Mouse (Mus musculus) brown adipose tissue, adult 24 weeks (tissue): ENCODE data around the gene Myog. TPM values are rescaled to one million over a fixed set of nuclear protein-coding genes. Genes with fewer than 3 reads are reported as not detected.

Experiments used
- H3K27ac ChIP-seq: fragments of 200-500 bp; replicated peaks from 2 replicates; pipeline ENCODE4 v1.5.1; 2012; ENCODE audit warnings: low read depth, mild to moderate bottlenecking, low read length
- H3K4me1 ChIP-seq: fragments of 200-500 bp; 2 replicates; pipeline ENCODE4 v1.6.1; 2012; ENCODE audit warnings: low read length, mixed read lengths; ENCODE audit not compliant: control insufficient read depth, insufficient read depth, insufficient read length
- H3K4me3 ChIP-seq: fragments of 200-500 bp; 2 replicates; pipeline ENCODE4 v1.5.1; 2012; ENCODE audit warnings: low read depth, mild to moderate bottlenecking, low read length, moderate library complexity; ENCODE audit not compliant: insufficient read depth
- polyA plus RNA-seq: library from polyadenylated mRNA; stranded (reverse); fragments of >200 nt; gene quantifications from 2 replicates; pipeline ENCODE4 v1.2.4, GENCODE M21; 2012; ENCODE audit not compliant: missing spikeins, insufficient read depth, insufficient read length

The Myog gene
- polyA plus RNA-seq, 1 experiment = not detected

DNA sequence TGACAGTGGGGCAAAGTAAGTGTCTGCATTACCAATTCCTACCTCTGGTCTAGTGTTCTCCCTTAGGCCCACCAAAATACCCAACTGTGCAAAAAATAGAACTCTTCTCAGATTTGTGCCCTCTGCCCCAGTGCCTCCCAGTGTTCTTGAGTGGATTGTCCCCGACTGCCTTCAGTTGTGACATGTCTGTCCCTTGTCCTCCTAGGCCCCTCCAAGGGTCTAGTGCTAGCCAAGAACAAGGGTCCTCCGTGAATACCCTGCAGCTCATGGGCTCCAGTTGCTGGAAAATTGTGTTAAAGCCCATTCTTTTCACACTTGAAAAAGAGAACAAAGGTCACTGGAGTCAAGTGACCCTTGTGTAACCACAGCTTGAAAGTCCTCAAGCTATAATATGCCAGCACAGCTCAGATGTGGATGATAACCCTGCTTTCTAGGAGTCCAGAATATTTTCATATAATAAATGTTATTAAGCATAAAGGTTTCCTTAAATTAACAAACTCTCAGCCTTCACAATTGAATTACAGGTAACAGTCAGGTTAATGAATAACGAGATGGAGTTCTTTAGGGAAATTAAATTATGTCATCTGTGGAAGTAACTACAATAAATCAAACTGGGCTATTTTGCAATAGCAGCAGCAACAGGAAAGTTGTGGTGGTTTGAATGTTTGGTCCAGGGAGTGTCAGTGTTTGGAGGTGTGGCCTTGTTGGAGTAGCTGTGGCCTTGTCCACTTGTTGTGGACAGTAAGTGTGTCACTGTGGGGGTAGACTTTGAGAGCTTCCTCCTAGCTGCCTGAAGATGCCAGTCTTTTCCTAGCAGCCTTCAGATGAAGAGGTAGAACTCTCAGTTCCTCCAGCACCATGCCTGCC is 4.2 kb downstream of the Myog start:
- H3K27ac ChIP-seq = peak overlapping the region; percentile 93
- H3K4me1 ChIP-seq = peaks cover 27% of the 10 kb centered on the region
- H3K4me3 ChIP-seq = no peak overlapping the region

DNA sequence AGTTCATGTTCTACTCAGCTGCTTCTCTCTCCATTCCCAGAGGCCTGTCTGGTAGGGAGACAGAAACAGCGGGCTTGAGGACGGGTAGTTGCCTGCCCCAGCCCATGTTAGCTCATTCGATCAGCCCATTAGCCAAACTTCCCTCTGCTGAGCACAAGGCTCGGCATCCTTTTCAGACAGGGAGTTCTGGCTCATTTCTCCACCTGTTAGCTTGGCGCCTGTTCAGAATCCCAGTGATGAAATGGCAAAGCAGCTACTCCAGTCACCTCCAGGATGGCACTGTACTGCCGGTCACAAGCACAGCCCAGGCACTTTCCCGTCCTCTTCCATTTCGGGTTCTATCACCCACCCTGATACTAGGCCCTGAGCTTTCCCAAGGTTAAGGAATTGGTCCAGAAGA is 7.5 kb downstream of the Myog start:
- H3K27ac ChIP-seq = no peak overlapping the region
- no peak overlapping the region for H3K4me3 ChIP-seq
- H3K4me1 ChIP-seq = peaks cover 28% of the 10 kb centered on the region

DNA sequence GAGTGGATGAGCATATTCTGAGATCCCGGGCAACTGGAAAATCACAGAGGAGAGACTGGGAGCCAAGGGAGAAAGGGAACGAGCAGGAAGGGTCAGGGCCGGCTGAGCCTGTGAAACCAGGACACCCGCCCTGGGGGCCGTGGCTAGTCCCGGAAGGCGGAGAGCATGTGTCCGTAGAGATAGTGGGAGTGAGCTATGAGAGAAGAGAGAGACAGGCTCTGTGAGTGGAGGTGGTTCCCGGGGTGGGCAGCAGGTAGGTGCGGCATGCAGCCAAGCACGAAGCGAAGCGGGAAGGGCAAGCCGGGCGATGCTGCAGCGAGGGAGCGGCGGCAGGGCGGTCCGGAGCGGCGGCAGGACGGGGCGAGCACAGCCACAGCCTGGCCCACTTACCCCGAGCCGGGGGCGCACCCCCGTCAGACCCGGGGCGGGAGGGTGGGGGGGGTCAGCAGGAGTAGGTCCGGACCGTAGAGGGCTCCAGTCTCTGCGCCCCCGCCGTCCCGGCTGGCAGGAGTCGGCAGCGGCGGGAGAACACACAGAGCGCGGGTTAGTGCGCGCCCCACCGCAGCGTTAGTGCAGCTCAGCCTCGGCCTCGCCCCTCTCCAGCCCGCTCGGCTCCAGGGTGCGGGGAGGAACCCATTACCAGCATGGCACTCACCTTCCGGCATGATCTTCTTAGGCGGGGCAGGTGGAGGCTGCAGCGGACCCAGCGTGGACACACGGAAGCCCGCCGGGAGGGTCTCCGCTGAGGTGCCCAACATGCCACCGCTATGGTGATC is 9.0 kb downstream of the Myog start:
- Histone ChIP-seq H3K27ac (peak overlapping the region; percentile 63), H3K4me3 (peak overlapping the region; percentile 66), H3K4me1 (peaks cover 29% of the 10 kb centered on the region)

DNA sequence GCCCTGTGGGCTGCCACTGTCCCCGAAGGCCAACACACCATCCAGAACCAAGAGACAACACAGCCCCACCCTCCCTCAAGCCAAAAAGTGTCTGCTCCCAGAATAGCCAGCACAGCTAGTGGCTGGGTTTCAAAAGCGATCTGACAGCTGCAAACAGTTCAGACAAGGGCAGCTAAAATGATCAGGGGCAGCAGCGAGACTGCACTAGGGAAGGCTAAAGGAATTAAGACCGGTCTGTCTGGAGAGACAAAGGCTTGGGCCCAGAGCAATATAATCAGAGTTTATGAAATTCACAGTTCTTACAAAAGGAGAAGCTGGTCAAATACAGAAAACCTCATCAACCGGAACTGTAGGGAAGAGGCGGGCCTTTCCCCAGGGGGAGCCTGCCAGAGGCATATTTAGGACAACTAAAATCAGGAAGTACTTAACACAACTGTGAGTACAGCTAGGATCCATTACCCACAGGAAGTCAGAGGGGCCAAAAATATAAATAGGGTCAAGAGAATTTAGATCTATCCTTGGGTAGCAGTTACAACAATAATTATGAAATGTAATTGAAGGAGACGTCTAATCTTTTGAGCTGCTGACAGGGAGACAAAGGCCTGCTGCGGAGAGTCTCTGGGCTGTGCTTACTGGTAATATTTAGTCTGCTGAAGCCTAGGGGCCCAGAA is 12.9 kb downstream of the Myog start:
- Histone ChIP-seq H3K27ac (peak overlapping the region; percentile 93), H3K4me1 (peaks cover 30% of the 10 kb centered on the region), H3K4me3 (peak overlapping the region; percentile 24; the same call in 1 of the 2 replicates)

DNA sequence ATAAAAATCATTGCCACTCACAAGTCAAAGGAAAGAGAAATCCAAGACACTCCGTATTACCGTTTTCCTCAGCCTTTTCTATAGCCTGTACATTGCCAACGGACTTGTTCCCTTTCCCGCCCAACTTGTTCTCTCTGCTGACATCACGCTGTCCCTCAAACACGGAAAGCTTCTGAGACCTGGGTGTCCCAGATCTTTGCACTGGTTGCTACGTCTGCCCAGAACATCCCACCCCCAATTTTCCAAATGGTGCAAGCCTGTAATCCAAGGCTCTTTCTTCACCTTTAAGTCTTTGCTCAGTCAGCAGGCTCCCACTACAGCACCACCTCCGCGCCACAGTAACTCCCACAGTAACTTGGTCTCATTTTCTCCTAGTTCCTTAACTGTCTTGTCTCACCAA is 15.2 kb downstream of the Myog start:
- Histone ChIP-seq H3K4me3 (no peak overlapping the region), H3K27ac (0 out of 2 replicates have a peak overlapping the region, but pooled peaks have one; percentile 14)

DNA sequence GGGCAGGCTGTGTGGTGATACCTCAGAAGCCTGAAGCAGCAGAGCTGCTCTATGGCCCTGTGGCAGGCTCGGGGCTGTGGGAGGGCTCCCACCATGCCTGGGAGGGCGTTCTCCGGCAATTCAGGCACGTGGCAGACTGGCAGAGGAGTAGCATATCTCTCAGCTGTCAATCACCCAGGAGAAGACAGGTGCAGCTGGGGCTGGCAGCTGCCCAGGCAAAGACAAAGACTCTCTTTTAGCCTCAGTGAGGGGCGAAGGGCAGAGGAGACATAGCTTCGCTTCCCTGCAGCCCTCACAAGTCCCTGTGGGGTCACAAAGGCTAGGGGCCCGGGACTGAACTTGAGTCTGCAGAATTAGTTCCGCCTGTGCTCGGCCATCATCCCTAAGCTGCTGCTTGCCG is 17.6 kb downstream of the Myog start:
- Histone ChIP-seq H3K27ac (no peak overlapping the region), H3K4me1 (peaks cover 14% of the 10 kb centered on the region), H3K4me3 (no peak overlapping the region)

More for the DNA sequence above, 15.2 kb downstream of the Myog start:
- peaks cover 26% of the 10 kb centered on the region for H3K4me1 ChIP-seq

DNA sequence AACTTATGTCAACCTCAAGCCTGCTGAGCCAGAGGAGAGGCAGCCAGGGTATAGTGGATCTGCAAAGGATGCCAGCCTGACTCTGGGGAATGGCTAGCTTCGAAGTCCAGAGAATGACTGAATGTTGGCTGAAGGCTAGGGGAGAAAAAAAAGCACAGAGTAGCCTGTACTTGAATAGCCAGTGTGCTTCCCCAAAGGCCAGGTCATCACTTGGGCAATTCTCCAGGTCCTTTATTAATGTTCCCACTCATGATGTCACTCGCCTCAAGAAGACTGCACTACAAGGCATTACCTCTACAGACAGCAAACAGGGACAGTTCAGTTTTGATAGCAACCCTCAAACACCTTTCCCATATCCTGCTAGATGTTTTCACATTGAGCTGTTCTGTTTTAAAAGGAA is 20.5 kb downstream of the Myog start:
- Histone ChIP-seq H3K4me1 (no peaks in the 10 kb centered on the region), H3K27ac (no peak overlapping the region), H3K4me3 (no peak overlapping the region)

DNA sequence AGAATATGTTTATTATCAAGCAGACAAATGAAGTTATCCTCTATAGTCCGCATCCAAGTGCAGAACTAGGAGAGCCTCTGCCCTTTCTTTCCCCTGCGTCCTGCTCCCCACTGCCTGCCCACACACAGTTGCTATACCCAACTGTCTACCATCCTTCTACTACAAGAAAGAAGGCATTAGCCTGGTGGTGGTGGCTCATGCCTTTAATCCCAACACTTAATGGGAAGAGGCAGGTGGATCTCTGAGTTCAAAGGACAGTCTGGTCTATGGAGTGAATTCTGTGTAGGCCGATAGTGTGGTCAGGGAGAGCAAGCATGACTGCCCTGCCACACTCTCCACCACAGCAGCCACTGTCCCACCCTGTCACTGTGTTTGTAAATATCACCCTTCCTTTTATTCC is 20.9 kb downstream of the Myog start:
- Histone ChIP-seq H3K4me1 (no peaks in the 10 kb centered on the region), H3K27ac (no peak overlapping the region), H3K4me3 (no peak overlapping the region)

DNA sequence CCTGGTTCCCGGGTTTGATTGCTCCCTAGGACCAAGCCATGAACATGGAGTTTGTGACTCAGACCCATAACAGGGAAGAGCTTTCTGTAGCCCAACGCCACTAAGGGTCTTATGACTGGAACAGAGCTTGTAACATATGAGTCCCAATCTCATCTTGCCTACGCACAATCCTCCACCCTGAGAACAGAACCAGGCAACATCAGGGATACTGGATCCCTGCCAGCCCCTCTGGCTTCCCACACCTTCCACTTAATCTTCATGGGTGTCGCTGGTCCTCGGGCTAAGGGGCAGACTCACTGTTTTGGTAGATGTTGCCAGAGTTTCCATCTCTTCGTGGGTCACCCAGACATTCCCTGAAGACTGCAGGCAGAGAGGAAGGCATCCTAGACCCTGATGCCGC is 22.0 kb downstream of the Myog start:
- Histone ChIP-seq H3K27ac (no peak overlapping the region), H3K4me1 (no peaks in the 10 kb centered on the region), H3K4me3 (no peak overlapping the region)

DNA sequence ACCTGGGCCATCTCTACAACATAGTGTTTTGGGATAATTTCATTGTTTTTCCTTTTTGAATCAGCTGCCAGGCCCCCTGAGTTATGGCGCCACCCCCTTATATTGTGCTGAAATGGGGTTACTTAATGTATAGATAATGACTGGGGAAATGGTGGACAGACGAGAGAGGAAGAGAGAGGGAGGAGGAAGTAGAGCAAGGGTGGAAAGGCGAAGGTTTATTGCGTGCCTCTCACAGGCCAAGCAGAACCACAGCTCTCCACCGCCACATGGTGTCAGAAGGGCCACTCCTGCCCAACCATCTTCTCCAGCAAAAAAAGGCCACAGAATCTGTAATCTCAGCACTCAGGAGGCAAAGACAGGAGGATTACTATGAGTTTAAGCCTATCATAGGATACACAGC is 25.4 kb downstream of the Myog start:
- Histone ChIP-seq H3K4me1 (no peaks in the 10 kb centered on the region), H3K27ac (no peak overlapping the region), H3K4me3 (no peak overlapping the region)

DNA sequence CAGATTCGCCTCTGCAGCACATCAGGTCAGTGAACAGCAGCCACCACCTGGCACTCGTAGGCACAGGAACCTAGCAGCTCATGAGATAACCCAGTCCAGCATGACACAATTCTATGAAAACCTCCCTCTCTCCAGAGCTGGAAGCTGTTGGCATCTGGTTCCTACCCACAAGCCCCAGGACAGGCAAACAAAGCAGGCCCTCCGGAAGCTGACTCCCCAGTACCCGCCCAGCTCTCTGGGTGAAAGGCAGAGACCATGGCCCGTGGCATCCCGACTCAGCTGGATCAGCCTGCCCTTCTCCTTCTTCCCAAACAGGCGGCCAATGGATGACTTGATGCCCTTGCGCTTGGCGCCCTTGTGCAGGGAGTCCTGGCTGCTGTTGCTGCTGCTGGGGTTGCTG is 26.6 kb downstream of the Myog start:
- H3K27ac ChIP-seq = no peak overlapping the region

DNA sequence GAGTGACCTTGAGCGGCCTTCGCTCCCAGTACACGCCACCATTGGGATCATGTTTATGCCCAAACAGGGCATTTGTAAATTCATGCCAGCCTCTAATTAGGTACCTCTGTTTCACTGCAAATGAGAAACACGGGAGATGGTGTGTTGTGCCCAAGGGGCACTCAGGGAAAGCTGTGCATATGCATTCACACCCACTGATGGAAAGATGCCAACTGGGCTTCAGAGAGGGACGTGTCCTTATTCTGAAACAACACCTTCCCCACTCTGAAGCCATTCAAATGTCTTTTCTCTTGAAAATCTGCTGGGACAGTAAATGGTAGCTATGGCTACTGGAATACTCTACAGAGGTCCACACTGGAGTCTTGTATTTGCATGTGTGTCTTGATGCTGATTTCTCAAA is 28.5 kb downstream of the Myog start:
- Histone ChIP-seq H3K4me3 (no peak overlapping the region), H3K4me1 (no peaks in the 10 kb centered on the region), H3K27ac (no peak overlapping the region)

More for the DNA sequence above, 26.6 kb downstream of the Myog start:
- H3K4me3 ChIP-seq = no peak overlapping the region
- H3K4me1 ChIP-seq = no peaks in the 10 kb centered on the region

DNA sequence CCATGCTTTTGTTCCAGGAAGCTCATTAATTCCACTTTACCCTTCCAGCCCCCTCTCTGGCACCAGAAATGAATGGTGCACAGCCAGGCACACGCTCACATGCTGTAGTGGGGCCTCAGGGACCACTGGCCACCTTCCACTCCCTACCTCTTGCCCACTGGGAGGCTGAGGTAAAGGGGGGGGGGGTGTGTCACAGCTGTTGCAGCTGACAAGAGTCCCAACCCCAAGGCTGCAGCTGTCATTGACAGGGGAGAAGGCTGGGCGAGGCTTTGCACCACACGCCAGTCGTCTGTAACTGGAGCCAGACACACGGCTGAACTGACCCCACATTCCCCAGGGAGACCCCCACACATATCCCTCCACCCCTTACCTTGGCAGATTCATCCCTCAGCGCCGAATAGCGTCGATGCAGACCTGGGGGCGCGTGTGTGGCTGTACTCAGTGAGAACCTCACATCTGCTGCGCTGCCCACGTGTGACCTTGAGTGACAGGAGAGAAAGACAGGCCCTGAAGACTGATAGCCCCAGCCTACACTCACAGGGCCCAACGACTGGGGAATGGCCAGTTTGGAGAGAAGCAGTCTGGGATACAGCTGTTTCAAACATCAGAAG is 31.0 kb downstream of the Myog start:
- no peaks in the 10 kb centered on the region for H3K4me1 ChIP-seq
- H3K4me3 ChIP-seq = no peak overlapping the region
- no peak overlapping the region for H3K27ac ChIP-seq

DNA sequence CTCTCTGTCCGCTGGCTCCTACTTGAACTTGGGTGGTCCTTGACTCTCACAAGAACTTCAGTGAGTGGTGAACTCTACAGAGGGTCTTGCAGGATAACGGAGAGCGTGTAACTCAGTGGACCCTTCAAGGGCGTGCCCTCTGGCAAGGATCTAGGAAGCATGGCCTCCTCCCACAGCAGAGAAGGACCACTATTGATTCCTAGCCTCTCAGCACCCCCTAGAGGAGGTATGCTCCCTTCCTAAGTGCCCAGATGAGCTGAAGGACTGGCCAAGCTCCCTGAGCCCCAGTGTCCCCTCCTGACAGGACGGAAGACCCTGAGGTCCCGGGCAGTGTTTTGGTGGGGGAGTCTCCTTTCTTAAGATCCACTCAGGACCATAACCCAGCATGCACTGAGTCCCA is 32.8 kb downstream of the Myog start:
- H3K27ac ChIP-seq = no peak overlapping the region
- no peak overlapping the region for H3K4me3 ChIP-seq
- no peaks in the 10 kb centered on the region for H3K4me1 ChIP-seq

DNA sequence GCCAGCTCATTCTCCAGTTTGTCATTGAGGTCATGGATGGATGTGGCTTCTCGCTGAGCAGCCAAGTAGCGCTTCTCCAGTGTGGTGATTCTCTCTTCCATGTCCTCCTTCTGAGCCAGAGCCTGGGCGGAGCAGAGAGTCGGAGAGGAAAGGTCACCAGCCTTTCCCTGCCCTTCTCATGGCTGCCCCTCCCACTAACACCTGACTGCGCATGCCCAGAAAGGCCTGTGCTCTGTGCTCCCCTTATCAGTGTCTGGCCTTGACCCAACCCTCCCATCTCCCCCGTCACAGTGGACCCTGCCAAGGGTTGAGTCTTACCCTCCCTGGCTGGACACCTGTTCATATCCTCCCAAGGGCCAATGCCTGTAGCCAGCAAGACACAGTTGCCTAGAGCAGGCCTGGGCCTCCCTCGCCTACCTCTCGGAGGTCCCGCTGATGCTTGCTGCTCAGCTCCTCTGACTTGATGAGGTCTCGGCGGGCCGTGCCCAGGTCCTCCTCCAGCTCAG is 37.1 kb downstream of the Myog start:
- H3K27ac ChIP-seq = no peak overlapping the region
- H3K4me1 ChIP-seq = no peaks in the 10 kb centered on the region
- no peak overlapping the region for H3K4me3 ChIP-seq
